Mouse (Mus musculus): ENCODE data around the gene Zfp764. TPM values are rescaled to one million over a fixed set of nuclear protein-coding genes. Genes with fewer than 3 reads are reported as not detected.
"Not testable (repeated sequence)": the region's sequence is repeated elsewhere in the genome, so short reads cannot be mapped to it uniquely, and the experiment has no call there.

The Zfp764 gene
- polyA plus RNA-seq, 1 experiment from 2014 or later = 1.3 TPM

GRCm38 (mm10) chr7:127390306-127390705 lies 16.3 kb downstream of the Zfp764 start:
- WGBS (ENCODE audit: insufficient replicate concordance) = 71% methylated on average over 7 of the region's 7 CpGs
- no peak overlapping the region for H3K4me3 ChIP-seq (replicated peaks)

GRCm38 (mm10) chr7:127388201-127388600 lies 18.4 kb downstream of the Zfp764 start:
- not testable (repeated sequence) for H3K27me3 ChIP-seq; H3K27ac ChIP-seq (replicated peaks); H3K9me3 ChIP-seq (replicated peaks); H3K4me3 ChIP-seq (replicated peaks); H3K4me2 ChIP-seq; H3K9ac ChIP-seq; ATAC-seq (ENCODE audit: insufficient read depth)
- Histone ChIP-seq H3K4me1 (replicated peaks) (peaks cover 20% of the 10 kb centered on the region), H3K36me3 (replicated peaks) (peaks cover 10% of the 10 kb centered on the region)

More at GRCm38 (mm10) chr7:127390306-127390705, 16.3 kb downstream of the Zfp764 start:
- Histone ChIP-seq H3K27ac (replicated peaks) (no peak overlapping the region), H3K9ac (no peak overlapping the region), H3K9me3 (replicated peaks) (no peaks in the 10 kb centered on the region), H3K36me3 (replicated peaks) (0 out of 2 replicates have a peak, but pooled peaks cover 3% of the 10 kb centered on the region), H3K4me1 (replicated peaks) (peaks cover 34% of the 10 kb centered on the region), H3K4me2 (no peak overlapping the region), H3K27me3 (no peaks in the 10 kb centered on the region)
- no peak for ATAC-seq (ENCODE audit: insufficient read depth)

GRCm38 (mm10) chr7:127386641-127387392 lies 19.8 kb downstream of the Zfp764 start, which contains the start of gene 9130019O22Rik:
Gene 9130019O22Rik, minus strand, starts transcription at chr7:127387166.
- Histone ChIP-seq H3K4me2 (peak within 1 kb of the TSS; percentile 90), H3K9me3 (replicated peaks) (no peaks in the 10 kb centered on the region), H3K4me1 (replicated peaks) (peaks cover 6% of the 10 kb centered on the region), H3K27me3 (no peaks in the 10 kb centered on the region), H3K27ac (replicated peaks) (peak within 1 kb of the TSS; percentile 70), H3K9ac (peak within 1 kb of the TSS; percentile 70), H3K4me3 (replicated peaks) (peak within 1 kb of the TSS; percentile 68), H3K36me3 (replicated peaks) (peaks cover 15% of the 10 kb centered on the region)
- 8% methylated on average over 37 of the region's 38 CpGs for WGBS (ENCODE audit: insufficient replicate concordance)
- peak; percentile 86 for ATAC-seq (ENCODE audit: insufficient read depth)

- H3K27ac ChIP-seq (replicated peaks); H3K27me3 ChIP-seq: not testable (repeated sequence)
- WGBS (ENCODE audit: insufficient replicate concordance) = 75% methylated on average over 4 of the region's 4 CpGs
These were observed 21.1 kb downstream of the Zfp764 start for GRCm38 (mm10) chr7:127385560-127385959.

GRCm38 (mm10) chr7:127378310-127378921 lies 28.2 kb downstream of the Zfp764 start:
- Histone ChIP-seq H3K27me3 (no peaks in the 10 kb centered on the region), H3K4me2 (no peak overlapping the region), H3K4me3 (replicated peaks) (no peak overlapping the region), H3K4me1 (replicated peaks) (peaks cover 27% of the 10 kb centered on the region), H3K36me3 (replicated peaks) (peaks cover 12% of the 10 kb centered on the region; the same call in 1 of the 2 replicates), H3K27ac (replicated peaks) (no peak overlapping the region), H3K9ac (no peak overlapping the region), H3K9me3 (replicated peaks) (no peaks in the 10 kb centered on the region)
- no peak for ATAC-seq (ENCODE audit: insufficient read depth)
- WGBS (ENCODE audit: insufficient replicate concordance) = 27% methylated on average over 6 of the region's 6 CpGs

More at GRCm38 (mm10) chr7:127385560-127385959, 21.1 kb downstream of the Zfp764 start:
- not testable (repeated sequence) for ATAC-seq (ENCODE audit: insufficient read depth); H3K9me3 ChIP-seq (replicated peaks); H3K4me1 ChIP-seq (replicated peaks); H3K9ac ChIP-seq; H3K4me3 ChIP-seq (replicated peaks); H3K4me2 ChIP-seq
- H3K36me3 ChIP-seq (replicated peaks) = peaks cover 15% of the 10 kb centered on the region

- Histone ChIP-seq H3K4me3 (replicated peaks) (peak within 1 kb of the TSS; percentile 70), H3K27ac (replicated peaks) (peak within 1 kb of the TSS; percentile 79), H3K4me1 (replicated peaks) (peaks cover 34% of the 10 kb centered on the region), H3K9ac (peak within 1 kb of the TSS; percentile 72), H3K4me2 (peak within 1 kb of the TSS; percentile 84)
- ATAC-seq (ENCODE audit: insufficient read depth) = peak; percentile 94
- not testable (repeated sequence) for H3K9me3 ChIP-seq (replicated peaks); H3K36me3 ChIP-seq (replicated peaks); H3K27me3 ChIP-seq
- under 1% methylated on average over 49 of the region's 49 CpGs for WGBS (ENCODE audit: insufficient replicate concordance)
These were observed 31.1 kb downstream of the Zfp764 start, which contains the start of gene Zfp747 for GRCm38 (mm10) chr7:127375271-127376245. Gene Zfp747, minus strand, starts transcription at chr7:127376050.

GRCm38 (mm10) chr7:127371870-127372269 lies 34.8 kb downstream of the Zfp764 start:
- not testable (repeated sequence) for ATAC-seq (ENCODE audit: insufficient read depth); H3K36me3 ChIP-seq (replicated peaks); H3K4me3 ChIP-seq (replicated peaks); H3K9me3 ChIP-seq (replicated peaks); H3K9ac ChIP-seq; H3K27me3 ChIP-seq; H3K4me2 ChIP-seq; H3K27ac ChIP-seq (replicated peaks)
- H3K4me1 ChIP-seq (replicated peaks) = peaks cover 22% of the 10 kb centered on the region
- WGBS (ENCODE audit: insufficient replicate concordance) = 63% methylated on average over 3 of the region's 3 CpGs

GRCm38 (mm10) chr7:127371213-127371612 lies 35.4 kb downstream of the Zfp764 start:
- H3K4me3 ChIP-seq (replicated peaks) = no peak overlapping the region
- no peak overlapping the region for H3K4me2 ChIP-seq
- H3K27me3 ChIP-seq = no peaks in the 10 kb centered on the region
- H3K4me1 ChIP-seq (replicated peaks) = peaks cover 18% of the 10 kb centered on the region
- no peaks in the 10 kb centered on the region for H3K9me3 ChIP-seq (replicated peaks)
- 19% methylated on average over 2 of the region's 2 CpGs for WGBS (ENCODE audit: insufficient replicate concordance)
- H3K27ac ChIP-seq (replicated peaks) = no peak overlapping the region
- no peak for ATAC-seq (ENCODE audit: insufficient read depth)
- H3K9ac ChIP-seq = no peak overlapping the region
- peaks cover 8% of the 10 kb centered on the region; the same call in 1 of the 2 replicates for H3K36me3 ChIP-seq (replicated peaks)

GRCm38 (mm10) chr7:127366249-127366648 lies 40.4 kb downstream of the Zfp764 start:
- no peaks in the 10 kb centered on the region for H3K36me3 ChIP-seq (replicated peaks)
- no peaks in the 10 kb centered on the region for H3K9me3 ChIP-seq (replicated peaks)
- H3K4me3 ChIP-seq (replicated peaks) = no peak overlapping the region
- H3K4me2 ChIP-seq = no peak overlapping the region
- peaks cover 21% of the 10 kb centered on the region for H3K27me3 ChIP-seq
- WGBS (ENCODE audit: insufficient replicate concordance) = 82% methylated on average over 3 of the region's 3 CpGs
- H3K9ac ChIP-seq = no peak overlapping the region
- no peak for ATAC-seq (ENCODE audit: insufficient read depth)
- H3K27ac ChIP-seq (replicated peaks) = no peak overlapping the region
- peaks cover 11% of the 10 kb centered on the region for H3K4me1 ChIP-seq (replicated peaks)

- no peak overlapping the region for H3K9ac ChIP-seq
- H3K4me3 ChIP-seq (replicated peaks) = no peak overlapping the region
- H3K36me3 ChIP-seq (replicated peaks) = no peaks in the 10 kb centered on the region
- H3K27ac ChIP-seq (replicated peaks) = no peak overlapping the region
- H3K4me2 ChIP-seq = no peak overlapping the region
- ATAC-seq (ENCODE audit: insufficient read depth) = no peak
- H3K4me1 ChIP-seq (replicated peaks) = peaks cover 9% of the 10 kb centered on the region
- no peaks in the 10 kb centered on the region for H3K9me3 ChIP-seq (replicated peaks)
- H3K27me3 ChIP-seq = peaks cover 26% of the 10 kb centered on the region
- WGBS (ENCODE audit: insufficient replicate concordance) = 64% methylated on average over 4 of the region's 4 CpGs
These were observed 42.5 kb downstream of the Zfp764 start for GRCm38 (mm10) chr7:127364166-127364565.

Data from liver, embryonic 15.5 days (tissue).